Mouse (Mus musculus): ENCODE measurements around the gene Nkx3-2.

Nkx3-2 gene

GRCm38 (mm10) chr5:41763731-41764721, at the start of gene Nkx3-2:
Gene Nkx3-2 (minus strand): TSS chr5:41764501.
- DNase-seq (ENCODE audit: extremely low spot score, low read depth, low spot score) = no peak

- no peak for DNase-seq (ENCODE audit: extremely low spot score, low read depth, low spot score)
Measured at GRCm38 (mm10) chr5:41812516-41812915, 48.2 kb upstream of the Nkx3-2 start.

GRCm38 (mm10) chr5:41811279-41811678, 47.0 kb upstream of the Nkx3-2 start:
- DNase-seq (ENCODE audit: extremely low spot score, low read depth, low spot score) = no peak

GRCm38 (mm10) chr5:41807383-41807782, 43.1 kb upstream of the Nkx3-2 start:
- DNase-seq (ENCODE audit: extremely low spot score, low read depth, low spot score) = no peak

GRCm38 (mm10) chr5:41806176-41806575, 41.9 kb upstream of the Nkx3-2 start:
- no peak for DNase-seq (ENCODE audit: extremely low spot score, low read depth, low spot score)

GRCm38 (mm10) chr5:41805085-41805484, 40.8 kb upstream of the Nkx3-2 start:
- no peak for DNase-seq (ENCODE audit: extremely low spot score, low read depth, low spot score)

GRCm38 (mm10) chr5:41804643-41805042, 40.3 kb upstream of the Nkx3-2 start:
- DNase-seq (ENCODE audit: extremely low spot score, low read depth, low spot score) = no peak

- DNase-seq (ENCODE audit: extremely low spot score, low read depth, low spot score) = no peak
Measured at GRCm38 (mm10) chr5:41801622-41802021, 37.3 kb upstream of the Nkx3-2 start.

GRCm38 (mm10) chr5:41794434-41794833, 30.1 kb upstream of the Nkx3-2 start:
- DNase-seq (ENCODE audit: extremely low spot score, low read depth, low spot score) = no peak

GRCm38 (mm10) chr5:41790517-41790916, 26.2 kb upstream of the Nkx3-2 start:
- no peak for DNase-seq (ENCODE audit: extremely low spot score, low read depth, low spot score)

GRCm38 (mm10) chr5:41788877-41789276, 24.6 kb upstream of the Nkx3-2 start:
- DNase-seq (ENCODE audit: extremely low spot score, low read depth, low spot score) = no peak

- no peak for DNase-seq (ENCODE audit: extremely low spot score, low read depth, low spot score)
Measured at GRCm38 (mm10) chr5:41781890-41782289, 17.6 kb upstream of the Nkx3-2 start.

GRCm38 (mm10) chr5:41780026-41780425, 15.7 kb upstream of the Nkx3-2 start:
- DNase-seq (ENCODE audit: extremely low spot score, low read depth, low spot score) = no peak

- DNase-seq (ENCODE audit: extremely low spot score, low read depth, low spot score) = no peak
Measured at GRCm38 (mm10) chr5:41775728-41776127, 11.4 kb upstream of the Nkx3-2 start.

GRCm38 (mm10) chr5:41775273-41775672, 11.0 kb upstream of the Nkx3-2 start:
- DNase-seq (ENCODE audit: extremely low spot score, low read depth, low spot score) = no peak

GRCm38 (mm10) chr5:41768382-41769040, 4.2 kb upstream of the Nkx3-2 start:
- DNase-seq (ENCODE audit: extremely low spot score, low read depth, low spot score) = peak; percentile 80

- no peak for DNase-seq (ENCODE audit: extremely low spot score, low read depth, low spot score)
Measured at GRCm38 (mm10) chr5:41767296-41768200, 3.2 kb upstream of the Nkx3-2 start.

- DNase-seq (ENCODE audit: extremely low spot score, low read depth, low spot score) = no peak
Measured at GRCm38 (mm10) chr5:41766406-41767010, 2.2 kb upstream of the Nkx3-2 start.

GRCm38 (mm10) chr5:41765626-41766405, 1.5 kb upstream of the Nkx3-2 start:
- no peak for DNase-seq (ENCODE audit: extremely low spot score, low read depth, low spot score)

Measured in hindlimb bud, embryonic 11.5 days (tissue).